Mouse (Mus musculus): ENCODE data around the gene Thap2.
A peak's percentile ranks its signal among the peaks of the same experiment; 100 is the strongest.

DNA sequence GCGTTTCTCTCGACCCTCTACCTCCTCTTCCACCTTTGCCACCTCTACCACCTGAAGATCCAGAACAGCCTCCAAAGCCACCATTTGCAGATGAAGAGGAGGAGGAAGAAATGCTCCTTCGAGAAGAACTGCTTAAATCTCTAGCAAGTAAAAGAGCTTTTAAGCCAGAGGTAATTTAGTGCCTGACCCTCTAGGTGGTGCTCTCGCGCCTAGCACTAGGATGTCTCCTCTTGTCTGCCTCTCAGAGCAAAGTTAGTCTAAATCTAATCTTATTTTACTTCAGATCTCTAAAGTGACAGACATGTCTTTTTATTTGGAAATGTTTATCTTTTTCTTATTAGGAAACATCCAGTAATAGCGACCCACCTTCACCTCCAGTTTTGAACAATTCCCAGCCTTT lies 22.1 kb upstream of the Thap2 start:
- TF ChIP-seq CTCF (IDR thresholded peaks at IDR 0.05; ENCODE audit: borderline replicate concordance, insufficient read depth, low read depth, low read length) (peak; percentile 74), POLR2A (IDR thresholded peaks at IDR 0.05; ENCODE audit: borderline replicate concordance, insufficient read depth, low read length) (no peak)
